Mouse (Mus musculus): ENCODE data around the gene Pip5k1c.

DNA sequence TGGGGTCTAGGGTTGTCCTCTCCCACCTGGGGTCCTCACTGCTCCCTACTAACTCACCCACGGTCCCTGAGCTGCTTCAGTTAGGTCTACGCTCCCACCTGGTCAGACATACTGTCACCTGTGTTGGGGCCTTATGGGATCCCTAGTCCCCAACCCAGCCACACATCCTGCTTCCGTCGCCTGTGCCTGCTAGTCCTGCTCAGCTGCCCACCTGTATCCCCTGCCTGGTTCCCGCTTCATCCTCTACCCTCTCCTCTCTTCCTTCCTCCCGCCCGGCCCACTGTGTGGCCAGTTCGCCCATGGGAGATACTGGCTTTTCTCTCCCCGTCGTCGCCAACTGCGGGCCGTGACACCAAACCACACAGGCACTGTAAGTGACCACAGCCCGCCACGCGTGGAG is 22.8 kb downstream of the Pip5k1c start:
- TF ChIP-seq CTCF (IDR thresholded peaks at IDR 0.05; ENCODE audit: borderline replicate concordance, insufficient read depth, low read depth, low read length) = no peak
- TF ChIP-seq POLR2A (IDR thresholded peaks at IDR 0.05; ENCODE audit: borderline replicate concordance, insufficient read depth, low read length) = no peak

All from cerebellum, adult 2 months (tissue).